Mouse (Mus musculus): ENCODE results near the gene Ahdc1. TPM values are rescaled to one million over a fixed set of nuclear protein-coding genes. Genes with fewer than 3 reads are reported as not detected.
A peak's percentile ranks its signal among the peaks of the same experiment; 100 is the strongest.

Ahdc1 gene
- polyA plus RNA-seq, 1 experiment from 2014 or later: 4.9 TPM

DNA sequence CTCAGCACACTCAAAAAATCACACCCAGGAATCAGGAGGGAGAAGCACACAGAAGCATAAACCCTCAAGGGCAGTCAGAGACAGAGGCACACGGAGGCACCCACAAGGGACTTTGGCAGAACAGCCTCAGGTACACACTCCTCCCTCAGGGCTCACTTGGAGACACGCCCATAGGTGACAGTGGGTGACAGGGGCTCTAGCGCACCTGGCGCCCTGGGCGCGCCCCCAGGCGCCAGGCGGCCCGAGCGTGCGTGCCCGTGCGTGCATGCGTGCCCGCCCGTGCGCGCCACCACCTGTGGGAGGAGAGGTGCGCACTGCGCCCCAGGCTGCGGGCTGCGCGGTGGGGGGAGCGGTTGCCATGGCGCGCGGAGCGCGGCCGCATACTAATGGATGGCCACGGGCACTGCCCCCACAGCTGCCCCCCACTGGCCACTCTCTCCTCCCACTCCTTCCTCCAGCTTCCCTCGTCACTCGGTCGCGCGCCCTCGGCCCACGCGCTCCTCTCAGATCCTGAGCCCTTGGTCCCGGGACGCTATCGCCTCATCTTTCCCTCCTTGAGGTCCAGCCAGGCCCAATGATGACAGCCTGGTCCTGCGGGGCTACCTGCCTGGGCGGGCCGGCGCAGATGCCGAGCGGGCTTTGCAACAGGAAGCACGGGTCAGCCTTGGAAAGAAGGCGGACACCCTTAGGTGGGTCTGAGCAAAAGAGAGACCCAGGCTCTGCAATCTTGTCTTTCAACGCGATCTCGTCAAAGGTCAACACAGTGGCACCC, 74.1 kb downstream of the Ahdc1 start:
- Histone ChIP-seq H3K9ac (ENCODE audit: low read length) (peak overlapping the region; percentile 30; the same call in 1 of the 2 replicates), H3K9me3 (ENCODE audit: control insufficient read depth, low read length) (no peaks in the 10 kb centered on the region), H3K27me3 (ENCODE audit: control insufficient read depth, insufficient read depth, low read length) (peaks cover 13% of the 10 kb centered on the region), H3K4me2 (peak overlapping the region; percentile 60), H3K4me1 (ENCODE audit: control insufficient read depth, insufficient read depth, low read length) (peaks cover 26% of the 10 kb centered on the region), H3K4me3 (ENCODE audit: low read depth, low read length) (peak overlapping the region; percentile 28), H3K36me3 (ENCODE audit: control insufficient read depth, insufficient read depth, low read length) (no peaks in the 10 kb centered on the region), H3K27ac (ENCODE audit: low read depth, low read length) (peak overlapping the region; percentile 40)
- 1% methylated on average over 32 of the region's 53 CpGs for WGBS
- ATAC-seq (ENCODE audit: low FRiP score) (peak; percentile 54), DNase-seq (ENCODE audit: low spot score, missing footprints) (peak; percentile 91)

DNA sequence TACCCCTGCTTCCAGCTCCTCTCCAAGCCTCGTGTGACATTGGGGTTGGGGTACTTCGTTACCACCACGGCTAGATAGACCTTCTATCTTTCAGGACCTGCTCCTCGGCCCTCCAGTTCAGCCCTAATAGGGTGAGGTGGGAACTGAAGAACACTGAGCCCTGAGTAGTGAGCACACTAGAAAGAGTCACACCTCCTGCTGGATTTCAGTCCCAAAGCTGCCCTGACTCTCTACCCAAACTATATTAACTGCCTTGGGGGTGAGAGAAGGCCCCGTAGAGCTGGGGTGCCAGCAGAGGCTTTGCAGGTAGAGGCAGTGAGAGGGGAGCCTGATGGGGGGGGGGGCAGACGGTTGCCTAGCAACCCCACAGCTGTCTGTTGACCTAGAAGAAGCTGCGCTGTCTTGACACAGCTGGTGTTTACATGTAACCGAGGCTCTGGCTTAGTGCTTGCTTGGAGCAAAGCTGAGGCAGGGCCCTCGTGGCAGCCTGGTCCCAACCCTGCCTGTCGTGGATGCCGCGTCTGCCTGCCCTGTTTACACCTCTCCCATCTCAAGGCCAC, 74.8 kb downstream of the Ahdc1 start:
- DNase-seq (ENCODE audit: low spot score, missing footprints) (peak; percentile 90), ATAC-seq (ENCODE audit: low FRiP score) (peak; percentile 57)
- H3K9ac ChIP-seq (ENCODE audit: low read length): no peak overlapping the region
- H3K9me3 ChIP-seq (ENCODE audit: control insufficient read depth, low read length): no peaks in the 10 kb centered on the region
- no peaks in the 10 kb centered on the region for H3K36me3 ChIP-seq (ENCODE audit: control insufficient read depth, insufficient read depth, low read length)
- H3K4me1 ChIP-seq (ENCODE audit: control insufficient read depth, insufficient read depth, low read length): peaks cover 32% of the 10 kb centered on the region
- no peak overlapping the region; the same call in 1 of the 2 replicates for H3K27ac ChIP-seq (ENCODE audit: low read depth, low read length)
- peak overlapping the region; percentile 60 for H3K4me2 ChIP-seq
- 6% methylated on average over 11 of the region's 12 CpGs for WGBS
- H3K27me3 ChIP-seq (ENCODE audit: control insufficient read depth, insufficient read depth, low read length): peaks cover 13% of the 10 kb centered on the region
- no peak overlapping the region for H3K4me3 ChIP-seq (ENCODE audit: low read depth, low read length)

DNA sequence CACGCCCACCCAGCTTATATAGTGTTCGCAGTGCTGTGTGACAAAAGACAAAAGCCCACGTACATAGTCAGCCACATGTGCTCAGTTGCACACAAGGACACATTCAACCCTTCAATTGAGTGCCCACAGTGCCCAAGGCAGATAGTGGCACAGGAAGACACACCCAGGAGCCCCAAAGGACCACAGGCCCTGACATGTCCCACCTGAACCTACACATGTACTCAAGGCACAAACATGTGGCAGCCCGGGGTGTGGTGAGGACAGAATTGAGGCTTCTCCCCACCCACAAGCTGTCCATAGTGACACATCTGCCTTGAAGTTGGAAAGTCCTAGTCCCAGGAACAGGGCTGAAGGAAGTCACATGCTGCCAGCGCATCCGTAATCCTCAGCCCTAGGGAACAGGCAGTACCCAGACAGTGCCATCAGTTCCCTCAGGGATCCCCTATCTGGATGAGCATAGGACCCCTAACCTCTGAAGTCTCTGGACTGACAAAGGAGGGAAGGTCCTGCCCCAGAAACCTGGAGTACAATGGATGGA, 76.2 kb downstream of the Ahdc1 start:
- Histone ChIP-seq H3K27me3 (ENCODE audit: control insufficient read depth, insufficient read depth, low read length) (peaks cover 13% of the 10 kb centered on the region), H3K9me3 (ENCODE audit: control insufficient read depth, low read length) (no peaks in the 10 kb centered on the region), H3K36me3 (ENCODE audit: control insufficient read depth, insufficient read depth, low read length) (no peaks in the 10 kb centered on the region), H3K4me2 (no peak overlapping the region), H3K4me1 (ENCODE audit: control insufficient read depth, insufficient read depth, low read length) (peaks cover 36% of the 10 kb centered on the region), H3K27ac (ENCODE audit: low read depth, low read length) (no peak overlapping the region), H3K4me3 (ENCODE audit: low read depth, low read length) (no peak overlapping the region), H3K9ac (ENCODE audit: low read length) (no peak overlapping the region)
- ATAC-seq (ENCODE audit: low FRiP score): no peak
- 88% methylated on average over 6 of the region's 6 CpGs for WGBS
- no peak for DNase-seq (ENCODE audit: low spot score, missing footprints)

DNA sequence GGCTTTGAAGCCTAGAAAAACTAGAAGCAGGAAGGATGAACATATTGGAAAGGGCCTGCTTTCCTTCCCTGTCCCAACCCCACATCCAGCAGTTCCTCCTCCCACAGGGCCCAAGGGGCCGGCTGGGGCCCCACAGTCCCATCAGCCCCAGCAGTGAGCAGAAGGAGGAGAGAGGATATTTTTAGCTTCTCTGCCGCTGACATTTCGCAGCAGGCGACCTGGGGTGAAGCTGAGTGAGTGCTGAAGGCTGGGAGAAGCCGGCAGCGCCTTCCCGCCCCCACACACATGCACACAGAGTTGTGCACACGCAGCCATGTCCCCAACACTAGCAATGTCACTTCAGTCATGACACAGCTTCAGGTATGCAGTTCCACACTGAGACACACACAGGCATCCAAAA, 76.8 kb downstream of the Ahdc1 start:
- ATAC-seq (ENCODE audit: low FRiP score): no peak
- Histone ChIP-seq H3K36me3 (ENCODE audit: control insufficient read depth, insufficient read depth, low read length) (no peaks in the 10 kb centered on the region), H3K27ac (ENCODE audit: low read depth, low read length) (no peak overlapping the region), H3K4me3 (ENCODE audit: low read depth, low read length) (no peak overlapping the region), H3K9ac (ENCODE audit: low read length) (no peak overlapping the region), H3K4me1 (ENCODE audit: control insufficient read depth, insufficient read depth, low read length) (peaks cover 40% of the 10 kb centered on the region), H3K27me3 (ENCODE audit: control insufficient read depth, insufficient read depth, low read length) (peaks cover 16% of the 10 kb centered on the region), H3K4me2 (no peak overlapping the region), H3K9me3 (ENCODE audit: control insufficient read depth, low read length) (no peaks in the 10 kb centered on the region)
- 51% methylated on average over 8 of the region's 8 CpGs for WGBS
- DNase-seq (ENCODE audit: low spot score, missing footprints): no peak

DNA sequence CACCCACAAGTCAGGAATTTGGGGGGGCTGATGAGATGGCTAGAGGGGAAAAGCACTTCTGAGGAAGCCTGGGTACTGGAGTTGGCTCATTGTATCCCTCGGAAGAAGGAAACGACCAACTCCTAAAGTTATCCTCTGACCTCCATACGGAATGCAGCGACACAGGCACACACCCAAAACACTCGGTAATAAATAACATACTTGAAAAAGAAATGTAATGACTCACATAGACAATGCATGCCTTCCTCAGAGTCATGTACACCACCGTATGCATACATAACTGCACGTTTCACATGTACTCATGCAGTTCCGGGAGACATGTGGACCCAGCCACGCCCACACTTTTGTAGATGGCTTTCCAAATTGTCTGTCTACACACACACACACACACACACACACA, 78.3 kb downstream of the Ahdc1 start:
- peaks cover 19% of the 10 kb centered on the region for H3K27me3 ChIP-seq (ENCODE audit: control insufficient read depth, insufficient read depth, low read length)
- no peak overlapping the region for H3K4me3 ChIP-seq (ENCODE audit: low read depth, low read length)
- H3K4me1 ChIP-seq (ENCODE audit: control insufficient read depth, insufficient read depth, low read length): peaks cover 49% of the 10 kb centered on the region
- ATAC-seq (ENCODE audit: low FRiP score) (no peak), DNase-seq (ENCODE audit: low spot score, missing footprints) (no peak)
- no peak overlapping the region for H3K4me2 ChIP-seq
- no peak overlapping the region for H3K27ac ChIP-seq (ENCODE audit: low read depth, low read length)
- 89% methylated on average over 9 of the region's 9 CpGs for WGBS
- no peak overlapping the region for H3K9ac ChIP-seq (ENCODE audit: low read length)
- no peaks in the 10 kb centered on the region for H3K9me3 ChIP-seq (ENCODE audit: control insufficient read depth, low read length)
- H3K36me3 ChIP-seq (ENCODE audit: control insufficient read depth, insufficient read depth, low read length): no peaks in the 10 kb centered on the region

DNA sequence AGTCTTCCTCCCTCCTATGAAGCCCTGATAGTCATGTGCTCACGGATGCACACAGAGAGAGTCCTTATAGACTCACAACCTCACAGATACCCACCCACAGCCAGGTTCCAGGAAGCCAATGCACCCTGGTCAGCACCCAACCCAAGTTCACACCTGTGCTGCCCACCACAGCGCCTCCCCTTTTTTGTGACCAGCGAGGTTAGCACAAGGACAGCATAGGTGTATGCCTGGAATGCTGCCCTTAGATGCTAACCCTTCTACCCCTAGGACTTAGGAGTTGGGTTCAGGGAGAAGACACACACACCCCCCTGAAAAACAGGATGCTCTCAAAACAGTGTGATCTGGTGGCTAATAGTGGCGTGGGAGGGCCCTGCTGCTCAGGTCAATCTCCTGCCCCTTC, 78.7 kb downstream of the Ahdc1 start:
- peaks cover 48% of the 10 kb centered on the region for H3K4me1 ChIP-seq (ENCODE audit: control insufficient read depth, insufficient read depth, low read length)
- no peak overlapping the region for H3K4me3 ChIP-seq (ENCODE audit: low read depth, low read length)
- no peaks in the 10 kb centered on the region for H3K36me3 ChIP-seq (ENCODE audit: control insufficient read depth, insufficient read depth, low read length)
- no peak overlapping the region for H3K4me2 ChIP-seq
- peaks cover 14% of the 10 kb centered on the region for H3K27me3 ChIP-seq (ENCODE audit: control insufficient read depth, insufficient read depth, low read length)
- H3K9ac ChIP-seq (ENCODE audit: low read length): peak overlapping the region; percentile 0; the same call in 1 of the 2 replicates
- ATAC-seq (ENCODE audit: low FRiP score) (no peak), DNase-seq (ENCODE audit: low spot score, missing footprints) (no peak)
- WGBS: 74% methylated on average over 4 of the region's 4 CpGs
- H3K9me3 ChIP-seq (ENCODE audit: control insufficient read depth, low read length): no peaks in the 10 kb centered on the region
- H3K27ac ChIP-seq (ENCODE audit: low read depth, low read length): no peak overlapping the region

DNA sequence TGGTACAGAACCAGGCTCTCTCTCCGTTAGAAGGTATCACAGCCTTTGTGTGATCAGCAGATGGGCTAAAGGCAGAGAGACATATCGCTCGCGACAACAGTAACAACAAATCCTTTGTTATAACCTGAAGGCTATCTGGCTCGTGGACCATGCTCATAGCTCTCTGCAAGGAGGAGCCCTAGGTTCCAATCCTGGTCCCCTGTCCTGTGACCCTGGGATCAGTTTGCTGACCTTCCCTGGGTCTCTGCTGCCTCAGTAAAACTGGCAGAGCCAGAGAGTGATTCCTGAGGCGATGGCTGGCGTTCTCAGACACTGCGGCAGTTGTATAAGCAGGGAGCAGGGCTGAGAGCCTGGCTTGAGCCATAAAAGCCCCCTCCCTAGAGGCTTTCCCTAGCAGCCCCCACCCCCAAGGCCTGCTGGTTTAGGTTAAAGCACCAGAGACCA, 79.2 kb downstream of the Ahdc1 start:
- DNase-seq (ENCODE audit: low spot score, missing footprints) (peak; percentile 88), ATAC-seq (ENCODE audit: low FRiP score) (no peak)
- WGBS: 38% methylated on average over 8 of the region's 8 CpGs
- Histone ChIP-seq H3K4me2 (no peak overlapping the region), H3K9ac (ENCODE audit: low read length) (peak overlapping the region; percentile 0; the same call in 1 of the 2 replicates), H3K36me3 (ENCODE audit: control insufficient read depth, insufficient read depth, low read length) (no peaks in the 10 kb centered on the region), H3K4me3 (ENCODE audit: low read depth, low read length) (no peak overlapping the region), H3K27me3 (ENCODE audit: control insufficient read depth, insufficient read depth, low read length) (peaks cover 9% of the 10 kb centered on the region), H3K4me1 (ENCODE audit: control insufficient read depth, insufficient read depth, low read length) (peaks cover 48% of the 10 kb centered on the region), H3K9me3 (ENCODE audit: control insufficient read depth, low read length) (no peaks in the 10 kb centered on the region), H3K27ac (ENCODE audit: low read depth, low read length) (no peak overlapping the region; the same call in 1 of the 2 replicates)

DNA sequence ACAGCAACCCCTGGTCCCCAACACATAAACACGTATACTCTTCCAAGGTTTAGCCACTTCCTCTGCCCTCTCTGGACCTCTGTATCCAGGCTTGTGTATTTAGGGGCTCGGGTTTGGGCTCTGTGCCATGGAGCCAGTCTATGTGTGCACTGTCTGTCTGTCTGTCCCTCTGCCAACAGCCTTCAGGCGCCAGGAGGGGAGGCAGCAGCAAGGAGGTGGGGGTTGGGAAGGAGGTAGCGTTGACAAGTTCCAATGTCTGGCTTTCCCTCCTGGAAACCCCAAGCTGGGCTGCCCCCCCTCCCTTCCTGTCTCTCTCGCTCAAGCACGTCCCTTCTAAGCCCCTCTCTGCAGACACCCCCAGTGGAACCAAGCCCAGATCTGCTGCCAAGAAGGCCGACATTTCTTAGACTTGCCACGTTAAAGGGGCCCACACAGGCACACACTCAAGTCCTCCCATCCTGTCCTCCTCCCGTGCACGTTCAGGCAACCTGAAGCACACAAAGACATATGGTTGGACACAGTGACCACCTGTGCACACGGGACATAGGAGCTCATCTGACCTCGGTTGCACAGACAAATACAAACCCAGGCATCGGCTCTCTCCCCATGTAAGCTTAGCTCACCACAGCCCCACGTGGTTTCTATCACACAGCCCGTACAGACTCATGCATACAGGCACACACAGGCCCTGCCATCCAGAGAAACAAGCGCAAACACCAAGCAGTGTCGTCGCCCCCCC, 79.8 kb downstream of the Ahdc1 start:
- peaks cover 6% of the 10 kb centered on the region; the same call in 1 of the 2 replicates for H3K27me3 ChIP-seq (ENCODE audit: control insufficient read depth, insufficient read depth, low read length)
- no peak overlapping the region for H3K4me2 ChIP-seq
- peaks cover 47% of the 10 kb centered on the region for H3K4me1 ChIP-seq (ENCODE audit: control insufficient read depth, insufficient read depth, low read length)
- H3K4me3 ChIP-seq (ENCODE audit: low read depth, low read length): no peak overlapping the region
- H3K9me3 ChIP-seq (ENCODE audit: control insufficient read depth, low read length): no peaks in the 10 kb centered on the region
- DNase-seq (ENCODE audit: low spot score, missing footprints) (peak; percentile 86), ATAC-seq (ENCODE audit: low FRiP score) (no peak)
- H3K36me3 ChIP-seq (ENCODE audit: control insufficient read depth, insufficient read depth, low read length): no peaks in the 10 kb centered on the region
- H3K9ac ChIP-seq (ENCODE audit: low read length): no peak overlapping the region
- H3K27ac ChIP-seq (ENCODE audit: low read depth, low read length): no peak overlapping the region
- 48% methylated on average over 18 of the region's 18 CpGs for WGBS

DNA sequence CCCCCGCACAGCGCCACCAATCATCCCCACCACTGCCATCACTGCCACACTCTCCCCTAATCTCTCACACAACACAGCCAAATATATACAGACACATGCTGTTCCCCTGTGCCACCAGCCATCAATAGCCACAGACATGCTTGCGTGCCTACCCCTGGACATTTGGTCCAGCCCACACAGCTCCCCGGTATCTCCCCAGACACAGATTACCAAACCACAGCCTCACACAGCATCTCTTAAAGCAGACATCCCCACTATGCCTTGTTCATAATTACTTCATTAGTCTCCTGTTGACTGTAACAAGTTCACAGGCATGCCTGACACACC, 80.4 kb downstream of the Ahdc1 start:
- peaks cover 6% of the 10 kb centered on the region; the same call in 1 of the 2 replicates for H3K27me3 ChIP-seq (ENCODE audit: control insufficient read depth, insufficient read depth, low read length)
- no peak for ATAC-seq (ENCODE audit: low FRiP score)
- no peaks in the 10 kb centered on the region for H3K9me3 ChIP-seq (ENCODE audit: control insufficient read depth, low read length)
- H3K4me1 ChIP-seq (ENCODE audit: control insufficient read depth, insufficient read depth, low read length): peaks cover 42% of the 10 kb centered on the region
- WGBS: 77% methylated on average over 4 of the region's 4 CpGs
- H3K9ac ChIP-seq (ENCODE audit: low read length): no peak overlapping the region
- H3K4me2 ChIP-seq: no peak overlapping the region
- H3K36me3 ChIP-seq (ENCODE audit: control insufficient read depth, insufficient read depth, low read length): no peaks in the 10 kb centered on the region
- no peak for DNase-seq (ENCODE audit: low spot score, missing footprints)
- H3K27ac ChIP-seq (ENCODE audit: low read depth, low read length): no peak overlapping the region
- no peak overlapping the region for H3K4me3 ChIP-seq (ENCODE audit: low read depth, low read length)
